Mouse (Mus musculus) bone marrow macrophage, adult 2 months (primary cell): Measurements from ENCODE around the gene Mfsd4b1.

ENCODE experiments used
- CTCF ChIP-seq: IDR thresholded peaks from 2 replicates; pipeline ENCODE4 v1.5.1; 2012; ENCODE audit warnings: low read depth, mild to moderate bottlenecking, low read length, moderate library complexity
- POLR2A ChIP-seq: IDR thresholded peaks from 2 replicates; pipeline ENCODE4 v1.6.1; 2012; ENCODE audit warnings: mild to moderate bottlenecking, low read depth, low read length, borderline replicate concordance

GRCm38 (mm10) chr10:39978231-39978630 lies 46.8 kb downstream of the Mfsd4b1 start:
- TF ChIP-seq CTCF (no peak), POLR2A (no peak)
